Mouse (Mus musculus) kidney, postnatal 14 days (tissue): Measurements from ENCODE around the gene Rdm1.
"Not testable (repeated sequence)": the region's sequence is repeated elsewhere in the genome, so short reads cannot be mapped to it uniquely, and the experiment has no call there.

Source experiments
- DNase-seq: peaks from one replicate; pipeline ENCODE4 v3.0.0; 2022; ENCODE audit warnings: mixed read lengths

The Rdm1 gene

GRCm38 (mm10) chr11:101626995-101627856, at the start of gene Rdm1:
Gene Rdm1, plus strand, starts transcription at chr11:101627195.
- peak; percentile 89 for DNase-seq

- no peak for DNase-seq
Observed at GRCm38 (mm10) chr11:101581081-101581764, 45.8 kb upstream of the Rdm1 start.

- peak; percentile 87 for DNase-seq
Observed at GRCm38 (mm10) chr11:101582054-101583035, 44.6 kb upstream of the Rdm1 start, which contains the start of gene Tmem106a. Gene Tmem106a, plus strand, starts transcription at chr11:101582242.

GRCm38 (mm10) chr11:101583205-101583604, 43.8 kb upstream of the Rdm1 start:
- no peak for DNase-seq

GRCm38 (mm10) chr11:101585031-101585430, 42.0 kb upstream of the Rdm1 start:
- peak; percentile 44 for DNase-seq

- DNase-seq: no peak
Observed at GRCm38 (mm10) chr11:101585805-101586204, 41.2 kb upstream of the Rdm1 start.

GRCm38 (mm10) chr11:101587676-101588075, 39.3 kb upstream of the Rdm1 start:
- DNase-seq: no peak

- no peak for DNase-seq
Observed at GRCm38 (mm10) chr11:101588868-101589267, 38.1 kb upstream of the Rdm1 start.

- DNase-seq: peak; percentile 81
Observed at GRCm38 (mm10) chr11:101589444-101589843, 37.6 kb upstream of the Rdm1 start.

- DNase-seq: no peak
Observed at GRCm38 (mm10) chr11:101589989-101590624, 36.9 kb upstream of the Rdm1 start.

- DNase-seq: no peak
Observed at GRCm38 (mm10) chr11:101599156-101599555, 27.8 kb upstream of the Rdm1 start, which contains the start of gene Gm11634. Gene Gm11634, minus strand, starts transcription at chr11:101599256.

- peak; percentile 76 for DNase-seq
Observed at GRCm38 (mm10) chr11:101602491-101602890, 24.5 kb upstream of the Rdm1 start.

- DNase-seq: no peak
Observed at GRCm38 (mm10) chr11:101604116-101604515, 22.9 kb upstream of the Rdm1 start.

GRCm38 (mm10) chr11:101604531-101605453, 22.2 kb upstream of the Rdm1 start:
- DNase-seq: peak; percentile 86

- DNase-seq: not testable (repeated sequence)
Observed at GRCm38 (mm10) chr11:101607134-101607533, 19.9 kb upstream of the Rdm1 start.

GRCm38 (mm10) chr11:101610445-101610844, 16.6 kb upstream of the Rdm1 start:
- DNase-seq: no peak

- DNase-seq: no peak
Observed at GRCm38 (mm10) chr11:101613596-101613995, 13.4 kb upstream of the Rdm1 start.

GRCm38 (mm10) chr11:101614116-101614515, 12.9 kb upstream of the Rdm1 start:
- DNase-seq: no peak

GRCm38 (mm10) chr11:101615380-101615779, 11.6 kb upstream of the Rdm1 start:
- no peak for DNase-seq

- no peak for DNase-seq
Observed at GRCm38 (mm10) chr11:101616104-101616503, 10.9 kb upstream of the Rdm1 start.
